In the genomic region with DNA sequence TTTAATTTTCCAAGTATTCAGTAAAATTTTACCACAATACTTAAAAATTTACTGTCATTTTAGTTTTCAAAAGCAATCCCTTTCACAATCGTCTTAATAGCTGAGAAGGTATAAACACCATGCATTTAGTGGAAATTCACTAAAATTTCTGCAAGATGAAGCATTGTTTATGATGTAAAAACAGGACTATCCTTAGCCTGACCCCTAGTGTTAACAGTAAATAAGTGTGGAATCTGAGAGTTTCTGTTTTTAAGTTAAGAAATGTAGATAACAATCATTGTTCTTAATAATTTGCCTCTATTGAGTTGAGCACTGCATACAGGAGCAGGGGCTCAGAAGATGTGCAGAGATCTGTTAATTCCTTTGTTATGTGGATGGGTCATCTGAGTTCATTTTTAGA, we compare ENCODE assay signal across 22 mouse cellular contexts.
DNase-seq lines count a peak whose midpoint lies in the region; ATAC-seq and TF ChIP-seq lines count a peak whose summit lies in the region.
"Had no signal": no experiment of that assay in that cellular context is flagged by ENCODE, and none has a peak within 500 bp of the region (broad histone marks: within the 10 kb centered on the region; RNA-seq: fewer than 3 reads in every experiment).

No protein-coding gene starts in this region.

- no peak overlapping the region for H3K9ac ChIP-seq in heart, adult 2 months (ENCODE audit: low read depth, low read length)
- H3K9ac ChIP-seq in heart, embryonic 12.5 days = no peak overlapping the region
- no peak overlapping the region for H3K9ac ChIP-seq in midbrain, postnatal 0 days (replicated peaks; ENCODE audit: low read length, poor library complexity, severe bottlenecking)
- H3K9ac ChIP-seq in liver, postnatal 0 days (replicated peaks) = no peak overlapping the region
- H3K9ac ChIP-seq: forebrain, embryonic 13.5 days; heart, embryonic 13.5 days; hindbrain, embryonic 15.5 days; intestine, embryonic 15.5 days; liver, embryonic 15.5 days; neural tube, embryonic 15.5 days had no signal

- H3K4me2 ChIP-seq in heart, embryonic 12.5 days = no peak overlapping the region
- H3K4me2 ChIP-seq in midbrain, postnatal 0 days (ENCODE audit: low read depth, low read length, poor library complexity, severe bottlenecking) = no peak overlapping the region
- H3K4me2 ChIP-seq in liver, postnatal 0 days (ENCODE audit: low read depth, low read length) = no peak overlapping the region
- H3K4me2 ChIP-seq: forebrain, embryonic 13.5 days; heart, embryonic 13.5 days; hindbrain, embryonic 15.5 days; intestine, embryonic 15.5 days; liver, embryonic 15.5 days; neural tube, embryonic 15.5 days had no signal

- TF ChIP-seq EP300 in heart, adult 2 months (IDR thresholded peaks at IDR 0.05; ENCODE audit: insufficient read depth, low read depth, low read length) = no peak
- no peak for TF ChIP-seq EP300 in liver, postnatal 0 days (IDR thresholded peaks at IDR 0.05; ENCODE audit: low read depth)

- 33% methylated on average over 1 of the region's 1 CpGs for WGBS in heart, adult 2 months
- WGBS in heart, embryonic 12.5 days = 50% methylated on average over 1 of the region's 1 CpGs
- WGBS in midbrain, postnatal 0 days = 53% methylated on average over 1 of the region's 1 CpGs
- WGBS in midbrain, embryonic 10.5 days = 76% methylated on average over 1 of the region's 1 CpGs
- 55% methylated on average over 1 of the region's 1 CpGs for WGBS in liver, postnatal 0 days (ENCODE audit: insufficient replicate concordance)

- H3K4me1 ChIP-seq in heart, adult 2 months (ENCODE audit: control insufficient read depth, insufficient read depth, low read length) = no peaks in the 10 kb centered on the region
- H3K4me1 ChIP-seq in heart, embryonic 12.5 days (replicated peaks) = no peaks in the 10 kb centered on the region
- no peaks in the 10 kb centered on the region for H3K4me1 ChIP-seq in midbrain, postnatal 0 days (ENCODE audit: insufficient read depth, low read length)
- H3K4me1 ChIP-seq in midbrain, embryonic 10.5 days = no peaks in the 10 kb centered on the region
- H3K4me1 ChIP-seq in liver, postnatal 0 days (ENCODE audit: insufficient read depth) = no peaks in the 10 kb centered on the region
- H3K4me1 ChIP-seq: forebrain, embryonic 13.5 days; heart, embryonic 13.5 days; hindbrain, embryonic 15.5 days; intestine, embryonic 15.5 days; limb, embryonic 10.5 days; liver, embryonic 15.5 days; neural tube, embryonic 15.5 days had no signal

- no peak for DNase-seq in heart, adult 2 months
- no peak for DNase-seq in layer of hippocampus, adult 2 months (ENCODE audit: low spot score in 2 of 2)
- DNase-seq in layer of hippocampus, adult 9-11 months = no peak
- peak; percentile 10 for DNase-seq in midbrain, postnatal 0 days (ENCODE audit: low spot score)
- DNase-seq in midbrain, embryonic 10.5 days (ENCODE audit: low spot score) = no peak
- peak; percentile 35 for DNase-seq in brain, embryonic 14.5 days (ENCODE audit: low read depth)
- DNase-seq in liver, postnatal 0 days = no peak
- DNase-seq: adrenal gland, postnatal 10 days; B cell, adult 2 months; gastrocnemius, postnatal 10 days; kidney, postnatal 4 days; liver; lung, postnatal 14 days; right cerebral cortex, postnatal 14 days had no signal

- no peak overlapping the region for H3K27ac ChIP-seq in heart, adult 2 months
- H3K27ac ChIP-seq in heart, embryonic 12.5 days (ENCODE audit: poor library complexity, severe bottlenecking) = no peak overlapping the region
- no peak overlapping the region for H3K27ac ChIP-seq in layer of hippocampus, adult 2 months
- H3K27ac ChIP-seq in midbrain, postnatal 0 days (ENCODE audit: low read depth, low read length) = no peak overlapping the region
- H3K27ac ChIP-seq in midbrain, embryonic 10.5 days (replicated peaks) = no peak overlapping the region
- H3K27ac ChIP-seq in liver, postnatal 0 days (ENCODE audit: low read depth) = no peak overlapping the region
- H3K27ac ChIP-seq: forebrain, embryonic 13.5 days; heart, embryonic 13.5 days; hindbrain, embryonic 15.5 days; intestine, embryonic 15.5 days; limb, embryonic 10.5 days; liver, embryonic 15.5 days; neural tube, embryonic 15.5 days had no signal

- no peaks in the 10 kb centered on the region for H3K79me2 ChIP-seq in heart, adult 2 months (replicated peaks; ENCODE audit: control insufficient read depth, insufficient read depth, low read length)

- no peaks in the 10 kb centered on the region for H3K9me3 ChIP-seq in heart, embryonic 12.5 days (replicated peaks)
- H3K9me3 ChIP-seq in midbrain, postnatal 0 days (ENCODE audit: low read length) = no peaks in the 10 kb centered on the region
- H3K9me3 ChIP-seq in midbrain, embryonic 10.5 days (replicated peaks) = 0 out of 2 replicates have a peak, but pooled peaks cover 6% of the 10 kb centered on the region
- no peaks in the 10 kb centered on the region for H3K9me3 ChIP-seq in liver, postnatal 0 days (ENCODE audit: low read length)
- H3K9me3 ChIP-seq: forebrain, embryonic 13.5 days; hindbrain, embryonic 15.5 days; intestine, embryonic 15.5 days; limb, embryonic 10.5 days; liver, embryonic 15.5 days; neural tube, embryonic 15.5 days had no signal

- no peak overlapping the region for H3K4me3 ChIP-seq in heart, adult 2 months
- no peak overlapping the region for H3K4me3 ChIP-seq in heart, embryonic 12.5 days
- H3K4me3 ChIP-seq in layer of hippocampus, adult 2 months = no peak overlapping the region
- no peak overlapping the region for H3K4me3 ChIP-seq in midbrain, postnatal 0 days (ENCODE audit: low read depth, low read length)
- no peak overlapping the region for H3K4me3 ChIP-seq in midbrain, embryonic 10.5 days
- no peak overlapping the region for H3K4me3 ChIP-seq in liver, postnatal 0 days (ENCODE audit: low read depth, low read length)
- H3K4me3 ChIP-seq: forebrain, embryonic 13.5 days; heart, embryonic 13.5 days; hindbrain, embryonic 15.5 days; intestine, embryonic 15.5 days; limb, embryonic 10.5 days; liver, embryonic 15.5 days; neural tube, embryonic 15.5 days had no signal

- intact Hi-C loops in heart, adult 2 months (cut with DNase I) = no loop called here

- no peaks in the 10 kb centered on the region for H3K27me3 ChIP-seq in heart, adult 2 months (ENCODE audit: control insufficient read depth, insufficient read depth, low read length)
- no peaks in the 10 kb centered on the region for H3K27me3 ChIP-seq in heart, embryonic 12.5 days (replicated peaks)
- no peaks in the 10 kb centered on the region for H3K27me3 ChIP-seq in midbrain, postnatal 0 days (ENCODE audit: insufficient read depth, low read length)
- H3K27me3 ChIP-seq in midbrain, embryonic 10.5 days (ENCODE audit: low read depth, poor library complexity, severe bottlenecking) = no peaks in the 10 kb centered on the region
- H3K27me3 ChIP-seq in liver, postnatal 0 days (ENCODE audit: insufficient read depth, low read length) = no peaks in the 10 kb centered on the region
- H3K27me3 ChIP-seq: forebrain, embryonic 13.5 days; heart, embryonic 13.5 days; hindbrain, embryonic 15.5 days; intestine, embryonic 15.5 days; liver, embryonic 15.5 days; neural tube, embryonic 15.5 days had no signal

- no peak for TF ChIP-seq POLR2A in heart, adult 2 months (IDR thresholded peaks at IDR 0.05; ENCODE audit: insufficient read depth, low read depth, low read length)
- no peak for TF ChIP-seq POLR2A in brain, embryonic 14.5 days (IDR thresholded peaks at IDR 0.05; ENCODE audit: borderline replicate concordance, extremely low read depth, insufficient read depth, insufficient read length, poor library complexity, severe bottlenecking)

- H3K36me3 ChIP-seq in heart, adult 2 months (ENCODE audit: control insufficient read depth, insufficient read depth, low read length) = no peaks in the 10 kb centered on the region
- no peaks in the 10 kb centered on the region for H3K36me3 ChIP-seq in heart, embryonic 12.5 days
- H3K36me3 ChIP-seq in midbrain, postnatal 0 days (ENCODE audit: insufficient read depth, low read length) = no peaks in the 10 kb centered on the region
- no peaks in the 10 kb centered on the region for H3K36me3 ChIP-seq in midbrain, embryonic 10.5 days
- no peaks in the 10 kb centered on the region for H3K36me3 ChIP-seq in liver, postnatal 0 days (replicated peaks; ENCODE audit: insufficient read depth, low read length)
- H3K36me3 ChIP-seq: heart, embryonic 13.5 days; hindbrain, embryonic 15.5 days; intestine, embryonic 15.5 days; limb, embryonic 10.5 days; liver, embryonic 15.5 days; neural tube, embryonic 15.5 days had no signal

- ATAC-seq in heart, embryonic 12.5 days (ENCODE audit: insufficient number of reproducible peaks, low FRiP score) = no peak
- ATAC-seq in midbrain, postnatal 0 days (ENCODE audit: low FRiP score) = no peak
- ATAC-seq in liver, postnatal 0 days = no peak
- ATAC-seq: forebrain, embryonic 13.5 days; intestine, embryonic 15.5 days had no signal

- TF ChIP-seq CTCF in heart, adult 2 months (IDR thresholded peaks at IDR 0.05) = peak; percentile 21; the same call in 1 of the 2 replicates
- TF ChIP-seq CTCF in layer of hippocampus, adult 2 months (conservative IDR thresholded peaks at IDR 0.05) = peak; percentile 75
- TF ChIP-seq CTCF in midbrain, postnatal 0 days (IDR thresholded peaks at IDR 0.05) = peak; percentile 68
- no peak for TF ChIP-seq CTCF in brain, embryonic 14.5 days (IDR thresholded peaks at IDR 0.05; ENCODE audit: borderline replicate concordance, extremely low read depth, insufficient read depth, insufficient read length)
- TF ChIP-seq CTCF in liver, postnatal 0 days (IDR thresholded peaks at IDR 0.05; ENCODE audit: low read depth) = no peak

Comparison
In these comparisons a context has a peak if more than half of its experiments do, and no peak if none do; other contexts are left out.
1. DNase-seq: peak in midbrain, postnatal 0 days (single experiment) and brain, embryonic 14.5 days (single experiment); none in heart, adult 2 months (0 of 2), layer of hippocampus, adult 2 months (0 of 2), layer of hippocampus, adult 9-11 months (single experiment), midbrain, embryonic 10.5 days (single experiment) and liver, postnatal 0 days (single experiment).
2. CTCF ChIP-seq: peak in heart, adult 2 months (single experiment), layer of hippocampus, adult 2 months (single experiment) and midbrain, postnatal 0 days (single experiment); none in brain, embryonic 14.5 days (single experiment) and liver, postnatal 0 days (single experiment).